Mouse (Mus musculus) hematopoietic stem cell, adult 5-6 weeks (primary cell): ENCODE results near the gene Mturn. TPM values are rescaled to one million over a fixed set of nuclear protein-coding genes. Genes with fewer than 3 reads are reported as not detected.

Experiments used
- ATAC-seq, 2 experiments: fragments of 125-278 bp in 1 of 2; replicated peaks in 1 of 2; 2 replicates each; pipeline ENCODE4 v1.8.0; 2016 to 2017; ENCODE audit warnings: inconsistent platforms in 2 of 2, mild to moderate bottlenecking in 2 of 2, moderate number of reproducible peaks in 2 of 2, low read depth in 1 of 2, moderate TSS enrichment in 1 of 2; ENCODE audit not compliant: low FRiP score in 2 of 2, poor library complexity in 2 of 2, severe bottlenecking in 2 of 2, insufficient read depth in 1 of 2, low TSS enrichment in 1 of 2
- total RNA-seq: library from RNA; stranded (forward); fragments of 172-1452, 232-1000 nt; gene quantifications from 2 replicates; pipeline ENCODE4 v1.2.3, GENCODE M21; 2017

The Mturn gene
- total RNA-seq, 1 experiment from 2014 or later, result 2.5 TPM

GRCm38 (mm10) chr6:54690838-54691237, 9.4 kb downstream of the Mturn start:
- ATAC-seq, result no peak

GRCm38 (mm10) chr6:54691368-54692116, 10.1 kb downstream of the Mturn start:
- no peak for ATAC-seq

GRCm38 (mm10) chr6:54692201-54692600, 10.8 kb downstream of the Mturn start:
- ATAC-seq, result no peak

- no peak for ATAC-seq
Measured at GRCm38 (mm10) chr6:54693286-54693685, 11.9 kb downstream of the Mturn start.

GRCm38 (mm10) chr6:54698691-54699476, 17.5 kb downstream of the Mturn start:
- peak; percentile 33 to 49; a peak in 3 of 4 replicates for ATAC-seq

GRCm38 (mm10) chr6:54699477-54700056, 18.1 kb downstream of the Mturn start:
- peak; percentile 84 to 90 for ATAC-seq

- ATAC-seq, result no peak
Measured at GRCm38 (mm10) chr6:54700516-54700915, 19.1 kb downstream of the Mturn start.

- no peak for ATAC-seq
Measured at GRCm38 (mm10) chr6:54701901-54702300, 20.5 kb downstream of the Mturn start.

- ATAC-seq, result no peak
Measured at GRCm38 (mm10) chr6:54703633-54704538, 22.5 kb downstream of the Mturn start.

GRCm38 (mm10) chr6:54704539-54704845, 23.1 kb downstream of the Mturn start:
- no peak for ATAC-seq

GRCm38 (mm10) chr6:54704847-54705246, 23.4 kb downstream of the Mturn start:
- no peak for ATAC-seq

GRCm38 (mm10) chr6:54705387-54705909, 24.0 kb downstream of the Mturn start:
- ATAC-seq, result peak; percentile 80 to 89

- ATAC-seq, result no peak
Measured at GRCm38 (mm10) chr6:54706099-54706498, 24.7 kb downstream of the Mturn start.

GRCm38 (mm10) chr6:54706611-54707172, 25.3 kb downstream of the Mturn start:
- ATAC-seq, result no peak

- ATAC-seq, result no peak
Measured at GRCm38 (mm10) chr6:54708646-54709045, 27.2 kb downstream of the Mturn start.

GRCm38 (mm10) chr6:54715697-54716096, 34.3 kb downstream of the Mturn start:
- peak; percentile 70 to 71 for ATAC-seq
